8 mouse cellular contexts compared by ENCODE assay signal in genomic region chr8:94871108-94871894, GRCm38 (mm10). TPM values are rescaled to one million over a fixed set of nuclear protein-coding genes. Genes with fewer than 3 reads are reported as not detected.
DNase-seq lines count a peak whose midpoint lies in the region; ATAC-seq and TF ChIP-seq lines count a peak whose summit lies in the region.

No protein-coding gene starts in this region.

- intact Hi-C loops in left cerebral cortex, postnatal 25 days (cut with DNase I) = loop anchor here (5.0 kb wide), 1 partner anchor 131 kb away; no protein-coding TSS in a partner anchor

- WGBS in intestine, embryonic 14.5 days = 3% methylated on average over 7 of the region's 7 CpGs
- WGBS in small intestine, adult 2 months = 2% methylated on average over 7 of the region's 7 CpGs

- peak; percentile 77 for ATAC-seq in intestine, embryonic 14.5 days (replicated peaks; ENCODE audit: low FRiP score, low TSS enrichment, low read depth)

- H3K27ac ChIP-seq in cortical plate, adult 2 months (ENCODE audit: insufficient read depth, low read length) = no peak overlapping the region
- H3K27ac ChIP-seq in intestine, embryonic 14.5 days (ENCODE audit: low read depth) = peak overlapping the region; percentile 80
- peak overlapping the region; percentile 100 for H3K27ac ChIP-seq in small intestine, adult 2 months (ENCODE audit: insufficient read depth, low read depth, low read length)

- peak overlapping the region; percentile 55 for H3K4me3 ChIP-seq in cortical plate, adult 2 months (ENCODE audit: insufficient read depth, low read length)
- H3K4me3 ChIP-seq in intestine, embryonic 14.5 days (ENCODE audit: low read depth, low read length) = peak overlapping the region; percentile 47
- H3K4me3 ChIP-seq in small intestine, adult 2 months (ENCODE audit: low read depth, low read length) = peak overlapping the region; percentile 74

- H3K27me3 ChIP-seq in intestine, embryonic 14.5 days (replicated peaks; ENCODE audit: control insufficient read depth, insufficient read depth, low read length) = 0 out of 2 replicates have a peak, but pooled peaks cover 4% of the 10 kb centered on the region
- no peaks in the 10 kb centered on the region for H3K27me3 ChIP-seq in small intestine, adult 2 months (ENCODE audit: control insufficient read depth, insufficient read depth, low read length)

- peak overlapping the region; percentile 41 for H3K9ac ChIP-seq in intestine, embryonic 14.5 days (ENCODE audit: low read length)

- TF ChIP-seq POLR2A in cortical plate, adult 2 months (IDR thresholded peaks at IDR 0.05; ENCODE audit: extremely low read depth, insufficient read depth, low read length) = peak; percentile 70
- TF ChIP-seq POLR2A in small intestine, adult 2 months (IDR thresholded peaks at IDR 0.05; ENCODE audit: low read depth, low read length) = peak; percentile 85

- no peaks in the 10 kb centered on the region for H3K9me3 ChIP-seq in intestine, embryonic 14.5 days (ENCODE audit: control insufficient read depth, low read length)

- peaks cover 9% of the 10 kb centered on the region for H3K36me3 ChIP-seq in intestine, embryonic 14.5 days (ENCODE audit: control insufficient read depth, insufficient read depth, low read length)
- H3K36me3 ChIP-seq in small intestine, adult 2 months (ENCODE audit: control insufficient read depth, insufficient read depth, low read length) = peaks cover 31% of the 10 kb centered on the region

- peak; percentile 73 for DNase-seq in layer of hippocampus, adult 11-12 months (ENCODE audit: low spot score)
- no peak for DNase-seq in layer of hippocampus, adult 9-10 months (ENCODE audit: low spot score)
- peak; percentile 77 for DNase-seq in gastrocnemius, postnatal 25 days
- peak; percentile 81 for DNase-seq in intestine, embryonic 14.5 days (ENCODE audit: low spot score)
- DNase-seq in left cerebral cortex, postnatal 25 days (ENCODE audit: low spot score in 2 of 2) = peak; percentile 70 to 88
- peak; percentile 64 for DNase-seq in mesoderm, embryonic 11.5 days (ENCODE audit: low read depth, low spot score)

- H3K4me1 ChIP-seq in cortical plate, adult 2 months (ENCODE audit: control insufficient read depth, insufficient read depth, low read length) = no peaks in the 10 kb centered on the region
- peaks cover 39% of the 10 kb centered on the region for H3K4me1 ChIP-seq in intestine, embryonic 14.5 days (replicated peaks; ENCODE audit: control insufficient read depth, insufficient read depth, low read length)
- H3K4me1 ChIP-seq in small intestine, adult 2 months (ENCODE audit: control insufficient read depth, insufficient read depth, insufficient read length, low read length) = peaks cover 23% of the 10 kb centered on the region

- peak overlapping the region; percentile 80 for H3K4me2 ChIP-seq in intestine, embryonic 14.5 days (ENCODE audit: low read length)

- no peak for TF ChIP-seq CTCF in cortical plate, adult 2 months (IDR thresholded peaks at IDR 0.05; ENCODE audit: extremely low read depth, insufficient read depth, low read length)
- TF ChIP-seq CTCF in small intestine, adult 2 months (IDR thresholded peaks at IDR 0.05; ENCODE audit: extremely low read depth, insufficient read length, insufficient replicate concordance, low read depth, low read length) = no peak

RNA-seq across cellular contexts. Expression of gene Dok4, which starts 4.8 kb away (rescaled TPM):
- 15.1 and 15.9 TPM in 2 replicates for polyA plus RNA-seq in cortical plate, adult 2 months (2012; rRNA removed)
- 1 to 10 TPM; 4.7 to 5.1 TPM for total RNA-seq in gastrocnemius, postnatal 25 days (2021)
- 24.1 and 27.7 TPM in 2 replicates for polyA plus RNA-seq in intestine, embryonic 14.5 days (2014; fragmentation: Nextera tagmentation; extraction: Ambion mirVana)
- 10 to 100 TPM; 23.2 to 25.6 TPM for total RNA-seq in left cerebral cortex, postnatal 25 days (2021)
- polyA plus RNA-seq in small intestine, adult 2 months (2012; rRNA removed) = 58.8 and 156 TPM in 2 replicates

RNA-seq across cellular contexts. Expression of gene Polr2c, which starts 14.1 kb away (rescaled TPM):
- polyA plus RNA-seq in cortical plate, adult 2 months (2012; rRNA removed) = 108 and 117 TPM in 2 replicates
- total RNA-seq in gastrocnemius, postnatal 25 days (2021) = 10 to 100 TPM; 42.9 to 44.1 TPM
- 160 and 171 TPM in 2 replicates for polyA plus RNA-seq in intestine, embryonic 14.5 days (2014; fragmentation: Nextera tagmentation; extraction: Ambion mirVana)
- total RNA-seq in left cerebral cortex, postnatal 25 days (2021) = 10 to 100 TPM; 67.4 to 76.6 TPM
- 32.3 and 57.1 TPM in 2 replicates for polyA plus RNA-seq in small intestine, adult 2 months (2012; rRNA removed)

RNA-seq across cellular contexts. Expression of gene Ciapin1, which starts 33.1 kb away (rescaled TPM):
- polyA plus RNA-seq in cortical plate, adult 2 months (2012; rRNA removed) = 38.2 and 39.1 TPM in 2 replicates
- 10 to 100 TPM; 38.4 to 45.3 TPM for total RNA-seq in gastrocnemius, postnatal 25 days (2021)
- polyA plus RNA-seq in intestine, embryonic 14.5 days (2014; fragmentation: Nextera tagmentation; extraction: Ambion mirVana) = 94.9 and 102 TPM in 2 replicates
- 10 to 100 TPM; 67.9 to 74.1 TPM for total RNA-seq in left cerebral cortex, postnatal 25 days (2021)
- polyA plus RNA-seq in small intestine, adult 2 months (2012; rRNA removed) = 16.7 and 32.0 TPM in 2 replicates

RNA-seq across cellular contexts. Expression of gene Coq9, which starts 33.2 kb away (rescaled TPM):
- polyA plus RNA-seq in cortical plate, adult 2 months (2012; rRNA removed) = 103 and 110 TPM in 2 replicates
- total RNA-seq in gastrocnemius, postnatal 25 days (2021) = 100 to 1,000 TPM; 376 to 381 TPM
- 81.6 and 83.4 TPM in 2 replicates for polyA plus RNA-seq in intestine, embryonic 14.5 days (2014; fragmentation: Nextera tagmentation; extraction: Ambion mirVana)
- total RNA-seq in left cerebral cortex, postnatal 25 days (2021) = 10 to 100 TPM; 82.4 to 94.4 TPM
- polyA plus RNA-seq in small intestine, adult 2 months (2012; rRNA removed) = 154 and 238 TPM in 2 replicates

RNA-seq across cellular contexts. Expression of gene Ccdc102a, which starts 46.6 kb away (rescaled TPM):
- 2.1 and 3.0 TPM in 2 replicates for polyA plus RNA-seq in cortical plate, adult 2 months (2012; rRNA removed)
- 1 to 10 TPM; 3.6 to 4.2 TPM for total RNA-seq in gastrocnemius, postnatal 25 days (2021)
- polyA plus RNA-seq in intestine, embryonic 14.5 days (2014; fragmentation: Nextera tagmentation; extraction: Ambion mirVana) = 27.5 and 28.2 TPM in 2 replicates
- total RNA-seq in left cerebral cortex, postnatal 25 days (2021) = 1 to 10 TPM; 1.5 to 1.7 TPM
- polyA plus RNA-seq in small intestine, adult 2 months (2012; rRNA removed) = 8.1 TPM in 2 replicates
